Mouse (Mus musculus) liver, postnatal 0 days (tissue): ENCODE data around the gene Pcgf2. TPM values are rescaled to one million over a fixed set of nuclear protein-coding genes. Genes with fewer than 3 reads are reported as not detected.
A peak's percentile ranks its signal among the peaks of the same experiment; 100 is the strongest.

Source experiments
- ATAC-seq: fragments of 200-750 bp; cut with Nextera tagmentation; 2 replicates; pipeline ENCODE4 v1.8.0; 2017; ENCODE audit warnings: mild to moderate bottlenecking, moderate library complexity
- DNase-seq: peaks from one replicate; pipeline ENCODE4 v3.0.0-alpha.2; 2016
- H3K27ac ChIP-seq: fragments of 300-500 bp; sonication (generic); 2 replicates; pipeline ENCODE4 v1.5.1; 2014; ENCODE audit warnings: antibody characterized with exemption, moderate library complexity, mild to moderate bottlenecking, low read depth
- H3K27me3 ChIP-seq: fragments of 300-500 bp; sonication (generic); 2 replicates; pipeline ENCODE4 v1.6.1; 2014; ENCODE audit warnings: low read length, control low read depth, mixed read lengths; ENCODE audit not compliant: insufficient read depth
- H3K36me3 ChIP-seq: fragments of 300-500 bp; sonication (generic); replicated peaks from 2 replicates; pipeline ENCODE4 v1.6.1; 2014; ENCODE audit warnings: mild to moderate bottlenecking, control low read depth, low read length, moderate library complexity, mixed read lengths; ENCODE audit not compliant: insufficient read depth
- H3K4me1 ChIP-seq: fragments of 300-500 bp; sonication (generic); 2 replicates; pipeline ENCODE4 v1.6.1; 2014; ENCODE audit warnings: antibody characterized with exemption, mild to moderate bottlenecking, control low read depth; ENCODE audit not compliant: insufficient read depth
- H3K4me2 ChIP-seq: fragments of 300-500 bp; sonication (generic); 2 replicates; pipeline ENCODE4 v1.6.1; 2014; ENCODE audit warnings: low read depth, mild to moderate bottlenecking, low read length, moderate library complexity, mixed read lengths
- H3K4me3 ChIP-seq: fragments of 300-500 bp; sonication (generic); 2 replicates; pipeline ENCODE4 v1.5.1; 2014; ENCODE audit warnings: low read depth, low read length
- H3K9ac ChIP-seq: fragments of 300-500 bp; sonication (generic); replicated peaks from 2 replicates; pipeline ENCODE4 v1.6.1; 2014; ENCODE audit warnings: mild to moderate bottlenecking, moderate library complexity
- H3K9me3 ChIP-seq: fragments of 300-500 bp; sonication (generic); 2 replicates; pipeline ENCODE4 v1.6.1; 2016; ENCODE audit warnings: mild to moderate bottlenecking, control low read depth, low read length, mixed read lengths
- CTCF ChIP-seq: sonication (generic); IDR thresholded peaks from 2 replicates; pipeline ENCODE4 v1.5.1; 2016; ENCODE audit warnings: antibody characterized with exemption, low read depth
- EP300 ChIP-seq: IDR thresholded peaks from 2 replicates; pipeline ENCODE4 v1.6.1; 2016; ENCODE audit warnings: antibody characterized with exemption, low read depth, mild to moderate bottlenecking
- WGBS: fragments of 180-500 bp; shearing (Covaris S2); extraction: QIAGEN DNeasy Blood & Tissue Kit; methylation state at CpG from one replicate; pipeline ENCODE4 v1.1.7; 2014; ENCODE audit not compliant: insufficient replicate concordance; 5-methylcytosine and 5-hydroxymethylcytosine counted together
- polyA plus RNA-seq: library from polyadenylated mRNA; unstranded; fragments of >200 nt; fragmentation: Nextera tagmentation; extraction: Ambion mirVana; gene quantifications from 2 replicates; pipeline ENCODE4 v1.2.1, GENCODE M21; 2015

Pcgf2 gene
- 1.9 TPM in 2 replicates for polyA plus RNA-seq

DNA sequence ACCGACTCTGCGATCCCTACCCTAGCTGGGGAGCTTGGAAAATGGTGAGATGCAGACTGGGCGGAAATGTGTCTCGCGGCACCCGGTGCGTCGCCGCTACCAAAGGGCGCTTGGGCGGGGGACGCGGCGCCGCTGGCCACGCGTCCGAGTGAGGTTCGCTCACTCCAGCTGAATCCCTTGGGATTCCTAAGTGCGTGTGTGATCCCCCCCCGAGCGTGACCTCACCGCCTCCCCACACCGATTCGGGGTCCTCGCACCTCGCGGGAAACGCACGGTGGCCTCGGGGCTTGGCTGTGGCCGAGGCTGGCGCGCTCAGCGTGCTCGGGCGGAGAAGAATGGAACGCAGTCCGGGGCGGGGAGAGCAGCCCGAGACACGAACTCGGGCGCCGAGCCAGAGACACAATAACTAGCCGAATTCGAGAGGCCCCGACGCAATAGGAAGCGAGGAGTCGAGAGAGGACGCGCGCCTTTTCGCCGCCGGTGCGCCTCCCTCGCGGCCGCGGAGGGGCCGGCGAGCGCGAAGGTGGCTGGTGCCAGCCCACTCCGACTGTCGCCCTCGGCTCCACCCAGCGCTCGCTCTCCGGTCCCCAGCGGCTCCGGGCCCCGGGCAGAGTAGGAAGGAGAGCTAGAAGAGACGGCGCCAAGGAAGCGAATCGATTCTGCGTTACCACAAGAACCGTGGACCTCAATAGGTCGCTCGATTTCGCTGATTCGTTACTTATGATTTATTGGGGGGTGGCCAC is at the start of gene Pcgf2:
TSS of gene Pcgf2 (minus strand) at position 495 of the 743 bp plus-strand sequence.
- H3K4me2 ChIP-seq: peak within 1 kb of the TSS; percentile 91
- peak within 1 kb of the TSS; percentile 66 for H3K27ac ChIP-seq
- DNase-seq (peak; percentile 72), ATAC-seq (no peak)
- TF ChIP-seq EP300 (no peak), CTCF (no peak)
- peaks cover 38% of the 10 kb centered on the region for H3K27me3 ChIP-seq
- whole genome bisulfite sequencing: 1% methylated on average over 71 of the region's 85 CpGs
- peak within 1 kb of the TSS; percentile 64 for H3K9ac ChIP-seq
- H3K4me1 ChIP-seq: peaks cover 44% of the 10 kb centered on the region
- H3K36me3 ChIP-seq: 0 out of 2 replicates have a peak, but pooled peaks cover 5% of the 10 kb centered on the region
- H3K4me3 ChIP-seq: peak within 1 kb of the TSS; percentile 62
- no peaks in the 10 kb centered on the region for H3K9me3 ChIP-seq

- Histone ChIP-seq H3K4me1 (peaks cover 2% of the 10 kb centered on the region), H3K4me2 (no peak overlapping the region), H3K4me3 (no peak overlapping the region), H3K27me3 (no peaks in the 10 kb centered on the region), H3K9ac (no peak overlapping the region), H3K36me3 (peaks cover 49% of the 10 kb centered on the region), H3K27ac (no peak overlapping the region), H3K9me3 (no peaks in the 10 kb centered on the region)
- TF ChIP-seq CTCF: no peak
- TF ChIP-seq EP300: no peak
- 87% methylated on average over 5 of the region's 5 CpGs for WGBS
- ATAC-seq (no peak), DNase-seq (no peak)
These were observed 48.2 kb upstream of the Pcgf2 start for GRCm38 (mm10) chr11:97748496-97748895.

GRCm38 (mm10) chr11:97747773-97748172 is 47.5 kb upstream of the Pcgf2 start:
- Histone ChIP-seq H3K4me1 (peaks cover 8% of the 10 kb centered on the region), H3K9ac (no peak overlapping the region), H3K27me3 (no peaks in the 10 kb centered on the region), H3K27ac (no peak overlapping the region), H3K9me3 (no peaks in the 10 kb centered on the region), H3K4me3 (no peak overlapping the region), H3K36me3 (peaks cover 41% of the 10 kb centered on the region), H3K4me2 (no peak overlapping the region)
- WGBS: 91% methylated on average over 8 of the region's 8 CpGs
- ATAC-seq (no peak), DNase-seq (no peak)
- TF ChIP-seq CTCF (no peak), EP300 (no peak)

GRCm38 (mm10) chr11:97745331-97745721 is 45.0 kb upstream of the Pcgf2 start:
- H3K4me1 ChIP-seq: peaks cover 18% of the 10 kb centered on the region
- H3K4me2 ChIP-seq: peak overlapping the region; percentile 70
- ATAC-seq: no peak
- no peak for TF ChIP-seq EP300
- TF ChIP-seq CTCF: no peak
- no peaks in the 10 kb centered on the region for H3K27me3 ChIP-seq
- peak overlapping the region; percentile 78 for H3K4me3 ChIP-seq
- H3K9me3 ChIP-seq: no peaks in the 10 kb centered on the region
- peaks cover 31% of the 10 kb centered on the region for H3K36me3 ChIP-seq
- no peak for DNase-seq
- no peak overlapping the region for H3K27ac ChIP-seq
- H3K9ac ChIP-seq: no peak overlapping the region
- 10% methylated on average over 13 of the region's 13 CpGs for WGBS

GRCm38 (mm10) chr11:97744718-97745330 is 44.5 kb upstream of the Pcgf2 start:
- Histone ChIP-seq H3K9me3 (no peaks in the 10 kb centered on the region), H3K27me3 (no peaks in the 10 kb centered on the region), H3K27ac (peak overlapping the region; percentile 92), H3K4me2 (peak overlapping the region; percentile 76), H3K36me3 (peaks cover 27% of the 10 kb centered on the region), H3K4me3 (peak overlapping the region; percentile 78), H3K4me1 (peaks cover 18% of the 10 kb centered on the region), H3K9ac (peak overlapping the region; percentile 86)
- WGBS: 1% methylated on average over 34 of the region's 57 CpGs
- ATAC-seq (peak; percentile 94), DNase-seq (peak; percentile 100)
- no peak for TF ChIP-seq CTCF
- TF ChIP-seq EP300: peak; percentile 69

GRCm38 (mm10) chr11:97744063-97744717 is 43.9 kb upstream of the Pcgf2 start, which contains the start of gene Pip4k2b:
Pip4k2b (minus strand) TSS chr11:97744704.
- ATAC-seq (peak; percentile 37), DNase-seq (no peak)
- Histone ChIP-seq H3K4me3 (peak within 1 kb of the TSS; percentile 78), H3K36me3 (peaks cover 22% of the 10 kb centered on the region), H3K9ac (peak within 1 kb of the TSS; percentile 86), H3K4me2 (peak within 1 kb of the TSS; percentile 76), H3K9me3 (no peaks in the 10 kb centered on the region), H3K27me3 (no peaks in the 10 kb centered on the region), H3K27ac (peak within 1 kb of the TSS; percentile 92), H3K4me1 (peaks cover 18% of the 10 kb centered on the region)
- WGBS: under 1% methylated on average over 39 of the region's 63 CpGs
- no peak for TF ChIP-seq CTCF
- TF ChIP-seq EP300: no peak
